In the genomic region with DNA sequence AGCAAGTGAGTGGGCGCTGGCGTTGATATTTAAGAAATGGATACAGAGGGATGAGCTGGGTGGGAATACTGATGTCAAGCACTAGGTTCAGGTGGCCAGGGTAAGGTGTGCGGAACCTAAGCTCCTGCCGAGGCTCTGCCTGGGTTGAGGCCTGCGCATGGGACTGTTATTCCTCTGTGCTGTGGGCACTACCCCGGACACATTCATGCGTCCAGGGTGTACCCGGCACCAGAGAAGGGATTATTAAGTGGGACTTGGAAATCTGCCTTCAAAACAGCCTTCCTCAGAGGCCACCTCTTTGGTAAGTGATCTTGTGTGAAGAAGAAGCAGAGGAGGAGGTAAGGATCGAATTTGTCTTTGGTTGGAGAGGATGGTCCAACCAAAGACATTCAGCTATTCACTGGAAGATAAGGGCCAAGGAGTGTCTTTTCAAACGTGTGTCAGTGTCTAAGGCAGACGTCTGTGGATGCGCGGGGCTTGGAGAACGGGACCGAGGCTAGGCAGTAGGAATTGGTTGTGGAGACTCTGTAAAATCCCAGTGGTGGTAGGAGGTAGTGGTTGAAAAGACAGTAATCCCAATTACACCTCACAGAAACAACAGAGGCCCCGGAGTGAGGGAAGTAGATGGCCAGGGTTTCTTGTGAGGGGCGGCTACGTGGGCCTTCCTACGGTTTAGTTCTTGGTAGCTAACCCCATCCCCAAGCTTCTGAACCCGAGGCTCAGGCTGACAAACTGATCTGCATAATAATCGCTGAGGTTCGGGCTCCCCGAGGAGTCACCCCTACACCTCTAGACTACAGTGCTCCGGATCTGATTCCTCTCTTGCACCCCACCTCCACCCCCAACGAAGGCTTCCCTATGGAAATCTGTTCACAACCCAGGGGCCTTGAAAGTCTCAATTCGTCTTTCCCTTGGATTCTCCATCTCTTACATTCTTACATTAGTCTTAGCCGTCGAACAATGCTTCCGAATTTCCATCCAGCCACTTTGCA, we compare ENCODE assay signal across 22 mouse cellular contexts. TPM values are rescaled to one million over a fixed set of nuclear protein-coding genes. Genes with fewer than 3 reads are reported as not detected.
A peak's percentile ranks its signal among the peaks of the same experiment; 100 is the strongest.
DNase-seq lines count a peak whose midpoint lies in the region; ATAC-seq lines count a peak whose summit lies in the region.
"Had no signal": no experiment of that assay in that cellular context is flagged by ENCODE, and none has a peak within 500 bp of the region (broad histone marks: within the 10 kb centered on the region; RNA-seq: fewer than 3 reads in every experiment).

No protein-coding gene starts in this region.

- peak; percentile 62 for DNase-seq in intestine, embryonic 14.5 days (ENCODE audit: low spot score)
- DNase-seq in ZHBTc4 (ENCODE audit: low read depth, low spot score), result peak; percentile 20
- peak; percentile 43 for DNase-seq in embryo, embryonic 9.5 days (ENCODE audit: extremely low spot score)
- DNase-seq in limb, embryonic 10.5 days (ENCODE audit: low spot score), result no peak
- no peak for DNase-seq in kidney, postnatal 14 days
- DNase-seq in spleen, postnatal 14 days (ENCODE audit: low spot score in 2 of 2), result no peak
- DNase-seq in thymus, postnatal 25 days, result no peak
- DNase-seq: adrenal gland, postnatal 25 days; heart, postnatal 4 days; kidney, adult 2 months; kidney, postnatal 36 days; liver, postnatal 0 days; lung, postnatal 4 days; thymus, postnatal 36 days had no signal

- H3K27ac ChIP-seq in intestine, embryonic 14.5 days (ENCODE audit: low read depth), result no peak overlapping the region
- H3K27ac ChIP-seq in intestine, embryonic 16.5 days (ENCODE audit: low read length), result no peak overlapping the region
- H3K27ac ChIP-seq in limb, embryonic 10.5 days, result peak overlapping the region; percentile 99
- H3K27ac ChIP-seq: midbrain, embryonic 13.5 days; neural tube, embryonic 13.5 days; stomach, embryonic 15.5 days had no signal

- no peak for ATAC-seq in intestine, embryonic 14.5 days (replicated peaks; ENCODE audit: low FRiP score, low TSS enrichment, low read depth)
- ATAC-seq in intestine, embryonic 16.5 days, result no peak
- ATAC-seq: activated CD4-positive, CD25-positive, alpha-beta regulatory T cell, adult 4 months; liver, postnatal 0 days; midbrain, embryonic 13.5 days had no signal

- no peak overlapping the region for H3K4me3 ChIP-seq in intestine, embryonic 14.5 days (ENCODE audit: low read depth, low read length)
- no peak overlapping the region for H3K4me3 ChIP-seq in intestine, embryonic 16.5 days (ENCODE audit: low read length)
- H3K4me3 ChIP-seq in limb, embryonic 10.5 days, result peak overlapping the region; percentile 88
- H3K4me3 ChIP-seq: erythroblast, embryonic 14.5 days; midbrain, embryonic 13.5 days; neural tube, embryonic 13.5 days; stomach, embryonic 15.5 days had no signal

- WGBS in intestine, embryonic 14.5 days, result 2% methylated on average over 29 of the region's 29 CpGs
- WGBS in intestine, embryonic 16.5 days, result 4% methylated on average over 29 of the region's 29 CpGs
- 3% methylated on average over 29 of the region's 29 CpGs for WGBS in limb, embryonic 10.5 days

- peaks cover 7% of the 10 kb centered on the region; the same call in 1 of the 2 replicates for H3K4me1 ChIP-seq in intestine, embryonic 14.5 days (replicated peaks; ENCODE audit: control insufficient read depth, insufficient read depth, low read length)
- H3K4me1 ChIP-seq in intestine, embryonic 16.5 days (ENCODE audit: control insufficient read depth, insufficient read depth, low read length), result peaks cover 16% of the 10 kb centered on the region
- H3K4me1 ChIP-seq in limb, embryonic 10.5 days, result peaks cover 52% of the 10 kb centered on the region

- H3K9ac ChIP-seq in intestine, embryonic 14.5 days (ENCODE audit: low read length), result no peak overlapping the region
- H3K9ac ChIP-seq in intestine, embryonic 16.5 days (ENCODE audit: low read depth, low read length), result no peak overlapping the region
- H3K9ac ChIP-seq: liver, postnatal 0 days; midbrain, embryonic 13.5 days; neural tube, embryonic 13.5 days; stomach, embryonic 15.5 days had no signal

- H3K9me3 ChIP-seq in intestine, embryonic 14.5 days (ENCODE audit: control insufficient read depth, low read length), result no peaks in the 10 kb centered on the region
- 0 out of 2 replicates have a peak, but pooled peaks cover 3% of the 10 kb centered on the region for H3K9me3 ChIP-seq in intestine, embryonic 16.5 days (ENCODE audit: control insufficient read depth, low read length)
- H3K9me3 ChIP-seq in limb, embryonic 10.5 days (replicated peaks), result no peaks in the 10 kb centered on the region
- H3K9me3 ChIP-seq: midbrain, embryonic 13.5 days; neural tube, embryonic 13.5 days; stomach, embryonic 15.5 days had no signal

- no peak overlapping the region for H3K4me2 ChIP-seq in intestine, embryonic 14.5 days (ENCODE audit: low read length)
- no peak overlapping the region for H3K4me2 ChIP-seq in intestine, embryonic 16.5 days (ENCODE audit: low read depth, low read length)
- H3K4me2 ChIP-seq: heart, embryonic 11.5 days; midbrain, embryonic 13.5 days; neural tube, embryonic 13.5 days; stomach, embryonic 15.5 days had no signal

- peaks cover 99% of the 10 kb centered on the region for H3K27me3 ChIP-seq in intestine, embryonic 14.5 days (replicated peaks; ENCODE audit: control insufficient read depth, insufficient read depth, low read length)
- H3K27me3 ChIP-seq in intestine, embryonic 16.5 days (replicated peaks; ENCODE audit: control insufficient read depth, insufficient read depth, low read length), result peaks cover 85% of the 10 kb centered on the region
- H3K27me3 ChIP-seq in limb, embryonic 10.5 days (ENCODE audit: low read depth, poor library complexity, severe bottlenecking), result peaks cover 56% of the 10 kb centered on the region

- H3K36me3 ChIP-seq in intestine, embryonic 14.5 days (ENCODE audit: control insufficient read depth, insufficient read depth, low read length), result no peaks in the 10 kb centered on the region
- no peaks in the 10 kb centered on the region for H3K36me3 ChIP-seq in intestine, embryonic 16.5 days (ENCODE audit: control insufficient read depth, insufficient read depth, low read length)
- peaks cover 57% of the 10 kb centered on the region for H3K36me3 ChIP-seq in limb, embryonic 10.5 days
- H3K36me3 ChIP-seq: midbrain, embryonic 13.5 days; neural tube, embryonic 13.5 days; stomach, embryonic 15.5 days had no signal

RNA-seq across cellular contexts. Expression of a gene that starts 17.7 kb away (rescaled TPM):
- polyA plus RNA-seq in intestine, embryonic 14.5 days (2014; fragmentation: Nextera tagmentation; extraction: Ambion mirVana), result 0.12 TPM in 1 of 2 replicates, not detected in the other
- 0.10 and 0.13 TPM in 2 replicates for polyA plus RNA-seq in intestine, embryonic 16.5 days (2015; fragmentation: Nextera tagmentation; extraction: Ambion mirVana)
- 25.8 and 41.2 TPM in 2 replicates for polyA plus RNA-seq in limb, embryonic 10.5 days (2016; fragmentation: Nextera tagmentation; extraction: Ambion mirVana)
- polyA plus RNA-seq: activated CD4-positive, CD25-positive, alpha-beta regulatory T cell, adult 4 months; erythroblast, embryonic 14.5 days; small intestine, adult 2 months had no signal

Comparison
In these comparisons a context has a peak if more than half of its experiments do, and no peak if none do; other contexts are left out.
1. DNase-seq: peak in intestine, embryonic 14.5 days (single experiment), ZHBTc4 (single experiment) and embryo, embryonic 9.5 days (single experiment); none in limb, embryonic 10.5 days (single experiment), kidney, postnatal 14 days (single experiment), spleen, postnatal 14 days (0 of 2) and thymus, postnatal 25 days (single experiment).
2. RNA of a gene that starts 17.7 kb away (polyA plus RNA-seq): 25.8 to 41.2 TPM in limb, embryonic 10.5 days; 0.10 to 0.13 TPM in intestine, embryonic 16.5 days and 0.12 TPM in intestine, embryonic 14.5 days; every median in the first group is over 10 times any median in the second.